Mouse (Mus musculus) forelimb bud, embryonic 11.5 days (tissue): ENCODE results near the gene Rrp7a.

Experiments
- DNase-seq: peaks from one replicate; pipeline ENCODE4 v3.0.0-alpha.2; 2012; ENCODE audit warnings: low read depth, low spot score

Gene Rrp7a

GRCm38 (mm10) chr15:83111874-83112273, 10.7 kb downstream of the Rrp7a start:
- no peak for DNase-seq

- no peak for DNase-seq
Observed at GRCm38 (mm10) chr15:83111290-83111689, 11.3 kb downstream of the Rrp7a start.

GRCm38 (mm10) chr15:83107814-83108213, 14.8 kb downstream of the Rrp7a start:
- DNase-seq, result no peak

GRCm38 (mm10) chr15:83106426-83106825, 16.2 kb downstream of the Rrp7a start:
- no peak for DNase-seq

GRCm38 (mm10) chr15:83103111-83103510, 19.5 kb downstream of the Rrp7a start:
- no peak for DNase-seq

- no peak for DNase-seq
Observed at GRCm38 (mm10) chr15:83100332-83100662, 22.3 kb downstream of the Rrp7a start.

- DNase-seq, result peak; percentile 81
Observed at GRCm38 (mm10) chr15:83099533-83100331, 22.9 kb downstream of the Rrp7a start.

- no peak for DNase-seq
Observed at GRCm38 (mm10) chr15:83095950-83096349, 26.7 kb downstream of the Rrp7a start.

- DNase-seq, result no peak
Observed at GRCm38 (mm10) chr15:83093687-83094086, 28.9 kb downstream of the Rrp7a start.

- no peak for DNase-seq
Observed at GRCm38 (mm10) chr15:83090874-83091273, 31.7 kb downstream of the Rrp7a start.

GRCm38 (mm10) chr15:83089429-83089605, 33.3 kb downstream of the Rrp7a start, which contains the start of gene Serhl:
Gene Serhl (plus strand): TSS chr15:83089506.
- DNase-seq, result no peak

- no peak for DNase-seq
Observed at GRCm38 (mm10) chr15:83088495-83089428, 33.8 kb downstream of the Rrp7a start.

- DNase-seq, result no peak
Observed at GRCm38 (mm10) chr15:83086636-83087328, 35.8 kb downstream of the Rrp7a start.

- no peak for DNase-seq
Observed at GRCm38 (mm10) chr15:83085901-83086300, 36.7 kb downstream of the Rrp7a start.

GRCm38 (mm10) chr15:83084022-83084640, 38.5 kb downstream of the Rrp7a start:
- DNase-seq, result no peak

GRCm38 (mm10) chr15:83083530-83083929, 39.1 kb downstream of the Rrp7a start:
- DNase-seq, result no peak

- DNase-seq, result no peak
Observed at GRCm38 (mm10) chr15:83075607-83076525, 46.7 kb downstream of the Rrp7a start.

- no peak for DNase-seq
Observed at GRCm38 (mm10) chr15:83074179-83074578, 48.4 kb downstream of the Rrp7a start.

GRCm38 (mm10) chr15:83071752-83072151, 50.8 kb downstream of the Rrp7a start:
- no peak for DNase-seq

GRCm38 (mm10) chr15:83070942-83071341, 51.7 kb downstream of the Rrp7a start:
- no peak for DNase-seq

GRCm38 (mm10) chr15:83068270-83068669, 54.3 kb downstream of the Rrp7a start:
- no peak for DNase-seq
